Mouse (Mus musculus) right cerebral cortex, adult 2 months (tissue): ENCODE measurements at regions not wholly inside any gene's neighbourhood (a gene's known extent, or its start where the extent isn't known, plus 50 kb on each side); places are given as distances from the start of the nearest gene placed in this dataset.
"Not testable (repeated sequence)": the region's sequence is repeated elsewhere in the genome, so short reads cannot be mapped to it uniquely, and the experiment has no call there.

Experiments used
- DNase-seq, 2 experiments: peaks; one replicate each; pipeline ENCODE4 v3.0.0; 2021 to 2022; ENCODE audit warnings: low spot score in 2 of 2

DNA sequence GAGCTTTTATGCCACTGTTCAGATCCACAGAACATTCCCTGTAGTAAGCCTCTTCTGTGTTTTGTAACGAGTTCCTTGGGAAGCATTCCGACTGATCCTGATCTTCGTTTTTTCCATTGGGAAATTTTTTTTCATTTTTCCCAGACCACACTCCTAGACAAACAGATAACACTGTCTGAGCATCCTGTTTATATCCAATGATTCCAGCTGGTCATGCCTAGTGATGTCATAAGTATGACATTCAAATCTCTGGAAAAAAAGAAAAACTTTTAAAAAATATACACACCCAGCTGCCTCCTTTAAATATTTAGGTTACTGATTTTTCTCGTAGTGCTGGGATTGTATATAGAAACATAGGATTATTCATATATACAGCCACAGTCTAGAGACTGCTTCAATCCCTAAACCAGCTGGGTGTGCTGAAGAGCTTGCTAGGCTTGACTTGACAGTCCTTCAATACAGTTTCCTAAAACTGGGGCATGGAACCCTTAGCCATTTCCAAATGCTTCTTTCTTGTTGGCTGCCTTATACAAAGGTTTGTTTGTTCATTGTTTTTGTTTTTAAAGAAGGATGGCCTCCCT, 116.0 kb upstream of the Ghr start:
- no peak for DNase-seq

GRCm38 (mm10) chr15:3685254-3685653, 102.0 kb upstream of the Ghr start:
- DNase-seq: no peak

DNA sequence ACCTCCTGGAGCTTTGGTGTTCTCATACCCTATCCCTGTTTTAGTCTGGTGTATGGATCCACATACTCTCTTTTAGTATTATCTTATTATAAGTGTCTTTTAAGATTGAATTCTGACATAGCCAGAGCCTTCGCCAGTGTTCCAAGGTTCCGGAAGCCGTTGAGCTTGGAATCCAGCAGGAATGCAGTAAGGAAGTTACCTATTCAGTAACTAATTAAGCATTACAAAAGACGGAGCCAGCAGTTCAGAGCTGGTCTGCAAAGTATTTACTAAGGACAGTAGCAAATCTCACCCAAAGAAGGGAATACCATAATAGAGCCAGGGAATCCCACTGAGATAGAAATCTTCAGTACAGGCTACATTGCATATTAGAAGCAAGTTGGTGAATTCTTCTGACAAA, 93.7 kb upstream of the Ghr start:
- DNase-seq: not testable (repeated sequence)

- DNase-seq: no peak
These were observed 89.3 kb upstream of the Ghr start for GRCm38 (mm10) chr15:3672586-3672985.

DNA sequence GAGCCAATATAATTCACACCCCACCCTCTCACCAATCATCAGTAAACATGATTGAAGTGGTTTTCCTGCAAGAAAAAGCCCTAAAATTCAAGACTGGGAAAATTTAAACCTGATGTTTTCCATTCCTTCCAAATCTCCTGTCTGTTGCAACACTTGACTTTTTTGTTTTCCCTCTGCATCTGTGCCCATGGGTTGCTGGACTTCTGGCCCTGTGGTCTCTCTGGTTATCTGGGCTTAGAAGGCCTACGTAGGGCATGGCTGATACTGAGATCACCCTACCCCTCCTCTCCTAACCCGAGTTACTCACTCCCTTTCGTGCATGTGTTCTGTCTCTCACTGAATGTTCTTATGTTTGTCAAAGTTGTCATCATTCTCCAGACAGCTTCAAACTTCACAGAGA, 87.9 kb upstream of the Ghr start:
- DNase-seq: no peak

GRCm38 (mm10) chr15:3669411-3669810, 86.1 kb upstream of the Ghr start:
- DNase-seq: no peak

GRCm38 (mm10) chr15:3668863-3669262, 85.6 kb upstream of the Ghr start:
- no peak for DNase-seq

GRCm38 (mm10) chr15:3648741-3649140, 65.4 kb upstream of the Ghr start:
- no peak for DNase-seq

DNA sequence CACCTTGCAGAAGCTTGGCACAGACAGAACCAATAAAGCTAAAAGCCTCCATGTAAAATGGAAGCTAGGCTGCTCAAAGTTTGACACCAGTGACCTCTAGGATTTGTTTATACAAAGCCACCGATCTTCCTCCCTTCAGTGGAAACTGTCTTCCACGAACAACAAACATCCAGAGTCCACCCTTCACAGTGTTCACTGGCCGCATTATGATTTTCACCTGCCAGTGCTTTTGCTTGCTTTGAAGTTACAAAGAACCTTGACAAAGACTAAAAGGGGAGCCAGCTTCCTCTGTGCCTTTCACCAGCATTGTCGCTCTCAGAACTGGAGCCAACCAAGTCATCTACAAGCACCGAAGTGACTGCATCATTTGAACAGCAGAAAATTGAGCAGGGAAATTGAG, 56.8 kb upstream of the Ghr start:
- no peak for DNase-seq
